Mouse (Mus musculus): ENCODE data around the gene Mip.
"Not testable (repeated sequence)": the region's sequence is repeated elsewhere in the genome, so short reads cannot be mapped to it uniquely, and the experiment has no call there.

DNA sequence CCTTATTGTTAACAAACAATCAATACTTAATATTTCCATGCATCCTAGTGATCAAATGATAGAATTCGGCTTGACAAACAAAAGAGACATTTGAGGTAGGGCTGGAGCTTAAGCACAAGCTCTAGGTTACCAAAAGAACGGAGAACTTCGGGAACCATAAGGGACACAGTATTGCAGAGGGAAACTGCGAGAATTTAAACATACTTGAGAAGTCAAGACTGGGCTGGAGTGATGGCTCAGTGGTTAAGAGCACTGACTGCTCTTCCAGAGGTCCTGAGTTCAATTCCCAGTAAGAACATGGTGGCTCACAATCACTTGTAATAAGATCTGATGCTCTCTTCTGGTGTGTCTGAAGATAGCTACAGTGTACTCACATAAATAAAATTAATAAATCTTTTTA, 11.5 kb upstream of the Mip start:
- TF ChIP-seq POLR2A (IDR thresholded peaks at IDR 0.05; ENCODE audit: borderline replicate concordance, control insufficient read depth, low read depth, low read length); CTCF (IDR thresholded peaks at IDR 0.05; ENCODE audit: control insufficient read depth, insufficient read depth, low read length): not testable (repeated sequence)

Measured in bone marrow, adult 2 months (tissue).